Mouse (Mus musculus): ENCODE measurements around the gene Slc22a20. TPM values are rescaled to one million over a fixed set of nuclear protein-coding genes. Genes with fewer than 3 reads are reported as not detected.

Gene Slc22a20
- polyA plus RNA-seq, 1 experiment from 2014 or later, result not detected

GRCm38 (mm10) chr19:5925311-5925855 lies 60.6 kb downstream of the Slc22a20 start:
- H3K4me2 ChIP-seq, result peak overlapping the region; percentile 91
- H3K36me3 ChIP-seq, result no peaks in the 10 kb centered on the region
- peak overlapping the region; percentile 70 for H3K4me3 ChIP-seq
- no peaks in the 10 kb centered on the region for H3K9me3 ChIP-seq (replicated peaks)
- H3K4me1 ChIP-seq (replicated peaks), result peaks cover 53% of the 10 kb centered on the region
- ATAC-seq (ENCODE audit: insufficient number of reproducible peaks, low FRiP score), result no peak
- peak overlapping the region; percentile 38; the same call in 1 of the 2 replicates for H3K9ac ChIP-seq
- peak overlapping the region; percentile 47; the same call in 1 of the 2 replicates for H3K27ac ChIP-seq (ENCODE audit: poor library complexity, severe bottlenecking)
- 21% methylated on average over 11 of the region's 11 CpGs for WGBS
- H3K27me3 ChIP-seq (replicated peaks), result no peaks in the 10 kb centered on the region

DNA sequence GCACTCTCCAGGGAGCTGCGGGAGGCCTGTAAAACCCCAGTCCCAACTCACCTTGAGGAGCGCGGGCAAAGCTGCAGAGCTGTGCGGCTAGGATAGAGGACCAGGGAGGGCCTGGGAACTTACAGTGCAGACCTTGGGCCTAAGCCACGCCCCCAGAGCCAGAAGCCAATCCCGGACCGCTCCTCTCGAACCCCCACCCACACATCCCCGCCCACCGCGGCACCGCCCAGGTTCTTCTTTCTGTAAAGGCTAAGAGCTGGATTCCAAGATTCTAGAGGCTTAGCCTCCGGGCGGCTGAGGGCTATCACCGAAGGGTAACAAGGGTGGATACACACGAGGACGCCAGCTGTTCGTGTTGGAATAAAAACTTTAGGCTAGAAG lies 61.2 kb downstream of the Slc22a20 start, which contains the start of gene Cdc42ep2:
Gene Cdc42ep2 (minus strand): TSS at position 104 of the 381 bp plus-strand sequence.
- peak within 1 kb of the TSS; percentile 86 for H3K27ac ChIP-seq (ENCODE audit: poor library complexity, severe bottlenecking)
- 0% methylated on average over 18 of the region's 18 CpGs for WGBS
- H3K9ac ChIP-seq, result peak within 1 kb of the TSS; percentile 76
- H3K27me3 ChIP-seq (replicated peaks), result no peaks in the 10 kb centered on the region
- no peaks in the 10 kb centered on the region for H3K9me3 ChIP-seq (replicated peaks)
- H3K4me2 ChIP-seq, result peak within 1 kb of the TSS; percentile 91
- H3K36me3 ChIP-seq, result no peaks in the 10 kb centered on the region
- H3K4me3 ChIP-seq, result peak within 1 kb of the TSS; percentile 70
- H3K4me1 ChIP-seq (replicated peaks), result peaks cover 46% of the 10 kb centered on the region
- ATAC-seq (ENCODE audit: insufficient number of reproducible peaks, low FRiP score), result peak; percentile 94

- WGBS, result under 1% methylated on average over 38 of the region's 38 CpGs
- peaks cover 41% of the 10 kb centered on the region for H3K4me1 ChIP-seq (replicated peaks)
These were observed 61.8 kb downstream of the Slc22a20 start for GRCm38 (mm10) chr19:5923990-5924712.

GRCm38 (mm10) chr19:5922963-5923362 lies 63.0 kb downstream of the Slc22a20 start:
- Histone ChIP-seq H3K4me2 (peak overlapping the region; percentile 91), H3K4me3 (peak overlapping the region; percentile 10), H3K27ac (ENCODE audit: poor library complexity, severe bottlenecking) (no peak overlapping the region), H3K9ac (peak overlapping the region; percentile 11; the same call in 1 of the 2 replicates), H3K4me1 (replicated peaks) (peaks cover 34% of the 10 kb centered on the region), H3K36me3 (peaks cover 11% of the 10 kb centered on the region), H3K27me3 (replicated peaks) (no peaks in the 10 kb centered on the region), H3K9me3 (replicated peaks) (no peaks in the 10 kb centered on the region)
- no peak for ATAC-seq (ENCODE audit: insufficient number of reproducible peaks, low FRiP score)
- WGBS, result 86% methylated on average over 3 of the region's 3 CpGs

More at GRCm38 (mm10) chr19:5923990-5924712, 61.8 kb downstream of the Slc22a20 start:
- H3K9ac ChIP-seq, result peak overlapping the region; percentile 76
- H3K4me3 ChIP-seq, result peak overlapping the region; percentile 70
- no peaks in the 10 kb centered on the region for H3K9me3 ChIP-seq (replicated peaks)
- peaks cover 2% of the 10 kb centered on the region; the same call in 1 of the 2 replicates for H3K36me3 ChIP-seq
- no peaks in the 10 kb centered on the region for H3K27me3 ChIP-seq (replicated peaks)
- ATAC-seq (ENCODE audit: insufficient number of reproducible peaks, low FRiP score), result peak; percentile 79
- H3K4me2 ChIP-seq, result peak overlapping the region; percentile 91
- H3K27ac ChIP-seq (ENCODE audit: poor library complexity, severe bottlenecking), result peak overlapping the region; percentile 86

GRCm38 (mm10) chr19:5922119-5922942 lies 63.6 kb downstream of the Slc22a20 start:
- WGBS, result 40% methylated on average over 15 of the region's 15 CpGs
- Histone ChIP-seq H3K4me2 (peak overlapping the region; percentile 91), H3K4me1 (replicated peaks) (peaks cover 34% of the 10 kb centered on the region), H3K27ac (ENCODE audit: poor library complexity, severe bottlenecking) (no peak overlapping the region), H3K4me3 (peak overlapping the region; percentile 10), H3K27me3 (replicated peaks) (no peaks in the 10 kb centered on the region), H3K36me3 (peaks cover 17% of the 10 kb centered on the region), H3K9ac (peak overlapping the region; percentile 11; the same call in 1 of the 2 replicates), H3K9me3 (replicated peaks) (no peaks in the 10 kb centered on the region)
- ATAC-seq (ENCODE audit: insufficient number of reproducible peaks, low FRiP score), result no peak

- ATAC-seq (ENCODE audit: insufficient number of reproducible peaks, low FRiP score), result no peak
- peak overlapping the region; percentile 39 for H3K9ac ChIP-seq
- peaks cover 23% of the 10 kb centered on the region for H3K36me3 ChIP-seq
- peaks cover 34% of the 10 kb centered on the region for H3K4me1 ChIP-seq (replicated peaks)
- no peaks in the 10 kb centered on the region for H3K27me3 ChIP-seq (replicated peaks)
- H3K4me3 ChIP-seq, result peak overlapping the region; percentile 10
- WGBS, result 24% methylated on average over 9 of the region's 9 CpGs
- H3K4me2 ChIP-seq, result peak overlapping the region; percentile 91
- no peaks in the 10 kb centered on the region for H3K9me3 ChIP-seq (replicated peaks)
- H3K27ac ChIP-seq (ENCODE audit: poor library complexity, severe bottlenecking), result no peak overlapping the region
These were observed 64.2 kb downstream of the Slc22a20 start for GRCm38 (mm10) chr19:5921715-5922114.

Other genes with a start within 250 kb of the Slc22a20 start
- gene Ltbp3, start 245.2 kb downstream of the Slc22a20 start, polyA plus RNA-seq (2016; fragmentation: Nextera tagmentation; extraction: Ambion mirVana), result 24.3 and 27.7 TPM in 2 replicates
- gene Scyl1, start 214.7 kb downstream of the Slc22a20 start, polyA plus RNA-seq (2016; fragmentation: Nextera tagmentation; extraction: Ambion mirVana), result 68.1 and 68.9 TPM in 2 replicates
- gene Frmd8, start 110.9 kb downstream of the Slc22a20 start, polyA plus RNA-seq (2016; fragmentation: Nextera tagmentation; extraction: Ambion mirVana), result 33.7 and 34.2 TPM in 2 replicates
- 3.5 and 3.9 TPM in 2 replicates for gene Slc25a45, start 108.3 kb downstream of the Slc22a20 start, polyA plus RNA-seq (2016; fragmentation: Nextera tagmentation; extraction: Ambion mirVana)
- 1.5 and 1.9 TPM in 2 replicates for gene Tigd3, start 92.0 kb downstream of the Slc22a20 start, polyA plus RNA-seq (2016; fragmentation: Nextera tagmentation; extraction: Ambion mirVana)
- 111 and 118 TPM in 2 replicates for gene Dpf2, start 73.1 kb downstream of the Slc22a20 start, polyA plus RNA-seq (2016; fragmentation: Nextera tagmentation; extraction: Ambion mirVana)
- 6.5 and 7.3 TPM in 2 replicates for gene Cdc42ep2, start 61.3 kb downstream of the Slc22a20 start, polyA plus RNA-seq (2016; fragmentation: Nextera tagmentation; extraction: Ambion mirVana)
- 49.3 and 51.1 TPM in 2 replicates for gene Pola2, start 21.9 kb downstream of the Slc22a20 start, polyA plus RNA-seq (2016; fragmentation: Nextera tagmentation; extraction: Ambion mirVana)
- gene Capn1, start 29.8 kb upstream of the Slc22a20 start, polyA plus RNA-seq (2016; fragmentation: Nextera tagmentation; extraction: Ambion mirVana), result 8.2 and 8.4 TPM in 2 replicates
- 21.1 and 21.8 TPM in 2 replicates for gene Syvn1, start 60.4 kb upstream of the Slc22a20 start, polyA plus RNA-seq (2016; fragmentation: Nextera tagmentation; extraction: Ambion mirVana)
- 58.5 and 64.4 TPM in 2 replicates for gene Mrpl49, start 71.6 kb upstream of the Slc22a20 start, polyA plus RNA-seq (2016; fragmentation: Nextera tagmentation; extraction: Ambion mirVana)
- 503 and 513 TPM in 2 replicates for gene Fau, start 71.7 kb upstream of the Slc22a20 start, polyA plus RNA-seq (2016; fragmentation: Nextera tagmentation; extraction: Ambion mirVana)
- gene Znhit2, start 75.0 kb upstream of the Slc22a20 start, polyA plus RNA-seq (2016; fragmentation: Nextera tagmentation; extraction: Ambion mirVana), result 23.9 and 24.9 TPM in 2 replicates
- gene Tm7sf2, start 82.2 kb upstream of the Slc22a20 start, polyA plus RNA-seq (2016; fragmentation: Nextera tagmentation; extraction: Ambion mirVana), result 8.4 and 9.2 TPM in 2 replicates
- 45.1 and 50.2 TPM in 2 replicates for gene Vps51, start 91.1 kb upstream of the Slc22a20 start, polyA plus RNA-seq (2016; fragmentation: Nextera tagmentation; extraction: Ambion mirVana)
- gene Tmem262, start 93.9 kb upstream of the Slc22a20 start, polyA plus RNA-seq (2016; fragmentation: Nextera tagmentation; extraction: Ambion mirVana), result not detected in 2 replicates
- gene Gm28374, start 96.1 kb upstream of the Slc22a20 start, polyA plus RNA-seq (2016; fragmentation: Nextera tagmentation; extraction: Ambion mirVana), result 1.2 and 1.3 TPM in 2 replicates
- 48.9 and 52.4 TPM in 2 replicates for gene Zfpl1, start 98.8 kb upstream of the Slc22a20 start, polyA plus RNA-seq (2016; fragmentation: Nextera tagmentation; extraction: Ambion mirVana)
- 27.4 and 27.7 TPM in 2 replicates for gene Cdca5, start 98.8 kb upstream of the Slc22a20 start, polyA plus RNA-seq (2016; fragmentation: Nextera tagmentation; extraction: Ambion mirVana)
- gene AC131692.1, start 108.3 kb upstream of the Slc22a20 start, polyA plus RNA-seq (2016; fragmentation: Nextera tagmentation; extraction: Ambion mirVana), result 0.27 TPM in 1 of 2 replicates, not detected in the other
- 0.22 TPM in 2 replicates for gene Naaladl1, start 119.6 kb upstream of the Slc22a20 start, polyA plus RNA-seq (2016; fragmentation: Nextera tagmentation; extraction: Ambion mirVana)
- gene Sac3d1, start 132.5 kb upstream of the Slc22a20 start, polyA plus RNA-seq (2016; fragmentation: Nextera tagmentation; extraction: Ambion mirVana), result 35.2 and 35.9 TPM in 2 replicates
- 20.9 and 21.2 TPM in 2 replicates for gene Snx15, start 142.2 kb upstream of the Slc22a20 start, polyA plus RNA-seq (2016; fragmentation: Nextera tagmentation; extraction: Ambion mirVana)
- 0.14 TPM in 1 of 2 replicates, not detected in the other for gene Batf2, start 154.8 kb upstream of the Slc22a20 start, polyA plus RNA-seq (2016; fragmentation: Nextera tagmentation; extraction: Ambion mirVana)
- 71.5 and 73.9 TPM in 2 replicates for gene Arl2, start 155.4 kb upstream of the Slc22a20 start, polyA plus RNA-seq (2016; fragmentation: Nextera tagmentation; extraction: Ambion mirVana)
- not detected in 2 replicates for gene Majin, start 198.2 kb upstream of the Slc22a20 start, polyA plus RNA-seq (2016; fragmentation: Nextera tagmentation; extraction: Ambion mirVana)
- 0.57 TPM in 1 of 2 replicates, not detected in the other for gene Gpha2, start 240.2 kb upstream of the Slc22a20 start, polyA plus RNA-seq (2016; fragmentation: Nextera tagmentation; extraction: Ambion mirVana)
- gene Ppp2r5b, start 249.7 kb upstream of the Slc22a20 start, polyA plus RNA-seq (2016; fragmentation: Nextera tagmentation; extraction: Ambion mirVana), result 29.8 and 31.0 TPM in 2 replicates